Mouse (Mus musculus) limb, embryonic 13.5 days (tissue): ENCODE measurements around the gene Olfr49. TPM values are rescaled to one million over a fixed set of nuclear protein-coding genes. Genes with fewer than 3 reads are reported as not detected.
A peak's percentile ranks its signal among the peaks of the same experiment; 100 is the strongest.
"Not testable (repeated sequence)": the region's sequence is repeated elsewhere in the genome, so short reads cannot be mapped to it uniquely, and the experiment has no call there.

ENCODE experiments used
- ATAC-seq: fragments of 200-750 bp; cut with Nextera tagmentation; 2 replicates; pipeline ENCODE4 v1.8.0; 2017; ENCODE audit warnings: low read depth, moderate number of reproducible peaks, moderate TSS enrichment; ENCODE audit not compliant: low FRiP score
- H3K27ac ChIP-seq: fragments of 300-500 bp; sonication (generic); 2 replicates; pipeline ENCODE4 v1.5.1; 2015; ENCODE audit warnings: inconsistent platforms, mild to moderate bottlenecking, moderate library complexity
- H3K27me3 ChIP-seq: fragments of 300-500 bp; sonication (generic); 2 replicates; pipeline ENCODE4 v1.6.1; 2015; ENCODE audit warnings: mild to moderate bottlenecking, inconsistent platforms
- H3K36me3 ChIP-seq: fragments of 300-500 bp; sonication (generic); 2 replicates; pipeline ENCODE4 v1.6.1; 2015; ENCODE audit warnings: inconsistent platforms, mild to moderate bottlenecking, moderate library complexity
- H3K4me1 ChIP-seq: fragments of 300-500 bp; sonication (generic); 2 replicates; pipeline ENCODE4 v1.6.1; 2015; ENCODE audit warnings: inconsistent platforms
- H3K4me2 ChIP-seq: fragments of 300-500 bp; sonication (generic); replicated peaks from 2 replicates; pipeline ENCODE4 v1.6.1; 2015; ENCODE audit warnings: inconsistent platforms, mild to moderate bottlenecking, moderate library complexity
- H3K4me3 ChIP-seq: fragments of 300-500 bp; sonication (generic); 2 replicates; pipeline ENCODE4 v1.5.1; 2015; ENCODE audit warnings: moderate library complexity, mild to moderate bottlenecking, inconsistent platforms
- H3K9ac ChIP-seq: fragments of 300-500 bp; sonication (generic); 2 replicates; pipeline ENCODE4 v1.6.1; 2015; ENCODE audit warnings: mild to moderate bottlenecking, inconsistent platforms
- H3K9me3 ChIP-seq: fragments of 300-500 bp; sonication (generic); 2 replicates; pipeline ENCODE4 v1.6.1; 2016; ENCODE audit warnings: inconsistent platforms
- WGBS: fragments of 180-500 bp; shearing (Covaris S2); methylation state at CpG from one replicate; pipeline ENCODE4 v1.1.7; 2015; 5-methylcytosine and 5-hydroxymethylcytosine counted together
- polyA plus RNA-seq: library from polyadenylated mRNA; unstranded; fragments of >200 nt; fragmentation: Nextera tagmentation; extraction: Ambion mirVana; gene quantifications from 2 replicates; pipeline ENCODE4 v1.2.1, GENCODE M21; 2015

Gene Olfr49
- polyA plus RNA-seq, 1 experiment from 2014 or later, result not detected

DNA sequence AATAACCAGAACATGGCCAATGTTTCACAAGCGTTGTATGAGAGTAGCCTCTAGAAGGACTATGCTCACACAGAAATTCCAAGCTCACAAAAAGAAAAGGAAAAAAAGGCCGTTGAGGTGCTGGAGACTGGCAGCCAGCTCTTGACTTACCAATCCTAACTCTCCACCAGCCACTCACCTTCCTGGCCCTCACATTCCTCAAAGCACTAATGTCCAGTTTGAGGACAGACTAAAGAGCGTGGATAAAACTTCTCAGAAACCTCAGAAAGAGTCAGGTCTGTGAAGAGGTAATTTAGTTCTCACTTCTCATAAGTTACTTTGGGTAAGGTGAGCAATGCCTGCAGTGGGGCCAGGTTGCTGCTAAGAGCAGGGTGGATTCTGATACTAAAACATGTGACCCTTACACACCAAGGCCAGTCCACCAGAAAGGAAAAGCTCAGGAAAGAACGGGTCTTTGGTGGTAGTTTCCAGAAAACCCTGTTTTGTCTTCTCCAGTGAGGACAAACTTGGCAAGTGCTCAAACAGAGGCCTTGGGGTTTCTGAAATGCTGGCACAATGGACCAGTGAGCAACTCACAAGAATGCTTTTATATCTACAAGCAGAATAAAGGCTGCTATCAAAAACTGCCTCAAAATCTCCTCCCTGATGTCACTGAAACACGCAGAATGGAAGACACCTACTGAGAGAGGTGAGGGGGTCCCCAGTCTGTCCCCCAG, 48.8 kb downstream of the Olfr49 start:
- Histone ChIP-seq H3K36me3 (peaks cover 39% of the 10 kb centered on the region), H3K4me2 (no peak overlapping the region), H3K9ac (no peak overlapping the region), H3K4me3 (no peak overlapping the region), H3K9me3 (no peaks in the 10 kb centered on the region), H3K4me1 (peaks cover 27% of the 10 kb centered on the region), H3K27ac (no peak overlapping the region), H3K27me3 (no peaks in the 10 kb centered on the region)
- WGBS, result 88% methylated on average over 5 of the region's 5 CpGs
- no peak for ATAC-seq

DNA sequence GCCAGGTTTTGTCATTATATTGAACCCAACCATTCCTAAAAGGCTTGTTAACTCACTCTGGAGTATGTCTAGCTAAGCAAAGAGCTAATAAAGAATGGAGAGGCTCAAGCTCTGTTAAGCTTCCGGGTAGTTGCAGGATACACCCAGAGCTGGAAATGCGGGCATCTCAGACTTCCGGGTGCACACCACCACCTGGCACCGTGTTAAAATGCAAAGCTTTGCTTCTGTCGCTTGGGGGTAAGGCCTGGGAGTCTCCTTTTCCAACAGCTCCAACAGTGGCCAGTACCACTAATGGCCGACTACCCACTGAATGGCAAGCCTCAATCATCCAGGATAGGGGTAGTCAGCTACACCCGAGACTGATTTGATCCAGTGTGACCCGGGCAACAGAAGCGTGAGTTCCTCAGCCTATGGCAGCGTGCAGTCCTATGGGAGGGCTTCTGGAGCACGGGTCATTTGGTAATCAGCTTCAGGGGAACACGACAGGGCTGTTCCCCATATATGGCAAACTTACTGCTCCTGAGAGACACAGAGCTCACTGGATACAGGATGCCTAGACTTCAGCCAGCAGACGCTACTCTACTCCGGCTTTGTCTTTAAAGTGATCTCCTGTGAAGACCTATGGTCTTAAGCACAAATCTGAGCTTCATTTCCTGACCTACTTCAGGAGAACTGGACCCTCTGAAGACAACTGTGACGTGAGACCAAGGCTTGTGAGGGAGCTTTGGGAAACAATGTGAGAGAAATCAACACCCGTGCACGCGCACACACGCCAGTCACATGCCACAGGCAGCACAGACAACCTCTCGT, 50.3 kb downstream of the Olfr49 start:
- Histone ChIP-seq H3K4me3 (no peak overlapping the region), H3K4me2 (no peak overlapping the region), H3K36me3 (peaks cover 25% of the 10 kb centered on the region), H3K9me3 (no peaks in the 10 kb centered on the region), H3K27ac (no peak overlapping the region; the same call in 1 of the 2 replicates), H3K27me3 (0 out of 2 replicates have a peak, but pooled peaks cover under 1% of the 10 kb centered on the region), H3K9ac (no peak overlapping the region), H3K4me1 (peaks cover 27% of the 10 kb centered on the region)
- no peak for ATAC-seq
- WGBS, result 72% methylated on average over 20 of the region's 20 CpGs

DNA sequence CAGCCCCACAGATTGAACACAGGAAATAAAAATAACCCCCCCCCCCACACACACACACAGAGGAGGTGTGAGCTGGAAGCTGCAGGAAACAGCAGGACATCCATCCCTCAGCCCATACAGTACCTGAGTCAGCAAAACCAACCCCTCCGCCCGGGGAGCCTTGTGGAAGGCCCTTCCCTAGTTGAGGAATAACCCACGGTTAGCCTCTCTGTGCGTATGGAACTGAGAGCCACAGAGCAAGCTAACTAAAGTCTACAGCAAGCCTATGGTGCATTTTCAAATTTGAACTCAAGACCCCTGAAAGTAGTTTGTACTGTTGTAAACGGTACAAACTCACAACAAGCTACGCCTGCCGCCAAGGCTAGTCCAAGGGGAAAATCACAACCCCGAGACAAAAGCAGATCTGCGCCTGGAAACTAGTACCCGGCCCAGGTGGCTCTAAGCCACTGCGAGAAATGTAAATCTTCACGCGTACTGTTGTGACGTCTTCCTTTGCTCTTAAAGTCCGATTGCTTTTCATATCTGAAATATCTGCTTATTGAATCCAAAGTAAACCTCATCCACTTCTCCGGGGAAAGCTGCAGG, 51.1 kb downstream of the Olfr49 start:
- peak overlapping the region; percentile 30; the same call in 1 of the 2 replicates for H3K4me2 ChIP-seq

DNA sequence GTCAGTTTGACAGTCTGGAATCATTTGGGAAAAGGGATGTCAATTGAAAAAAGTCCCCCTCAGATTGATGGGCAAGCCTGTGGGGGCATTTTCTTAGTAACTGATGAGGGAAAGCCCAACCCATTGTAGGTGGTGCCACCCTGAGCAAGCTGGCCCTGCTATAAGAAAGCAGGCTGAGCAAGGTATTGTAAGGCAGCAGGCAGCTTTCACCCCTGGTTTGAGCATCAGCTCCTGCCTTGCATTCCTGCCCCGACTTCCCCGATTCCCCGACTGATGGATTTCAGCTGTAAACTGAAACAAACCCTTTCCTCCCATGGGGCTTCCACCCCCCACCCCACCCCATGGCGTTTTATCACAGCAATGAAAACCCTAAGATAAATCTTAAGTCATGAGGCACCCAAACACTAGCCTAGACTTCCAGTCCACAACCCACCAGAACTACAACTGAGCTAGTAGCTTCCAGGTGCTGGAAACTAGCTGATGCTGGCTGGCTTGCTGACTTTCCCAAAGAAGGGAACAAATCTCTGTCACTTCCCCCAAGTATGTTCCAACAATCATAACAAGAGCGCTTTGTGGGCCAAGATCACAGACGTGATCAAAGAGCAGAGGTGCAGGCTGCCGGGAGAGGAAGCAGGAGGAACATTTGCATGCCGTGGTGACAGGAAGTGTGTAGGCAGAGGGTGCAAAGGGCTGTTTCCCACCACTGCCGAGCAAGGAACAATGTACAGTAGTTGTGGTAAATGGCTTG, 51.8 kb downstream of the Olfr49 start:
- peak overlapping the region; percentile 39; the same call in 1 of the 2 replicates for H3K9ac ChIP-seq
- H3K36me3 ChIP-seq, result peaks cover 21% of the 10 kb centered on the region
- no peak for ATAC-seq
- no peak overlapping the region for H3K4me3 ChIP-seq
- H3K27ac ChIP-seq, result peak overlapping the region; percentile 70
- WGBS, result 6% methylated on average over 9 of the region's 9 CpGs
- H3K9me3 ChIP-seq, result no peaks in the 10 kb centered on the region
- H3K27me3 ChIP-seq, result peaks cover 3% of the 10 kb centered on the region; the same call in 1 of the 2 replicates
- peaks cover 40% of the 10 kb centered on the region for H3K4me1 ChIP-seq
- peak overlapping the region; percentile 30 for H3K4me2 ChIP-seq

More for the DNA sequence above, 51.1 kb downstream of the Olfr49 start:
- Histone ChIP-seq H3K27me3 (peaks cover 3% of the 10 kb centered on the region; the same call in 1 of the 2 replicates), H3K4me3 (no peak overlapping the region), H3K9ac (no peak overlapping the region), H3K36me3 (peaks cover 22% of the 10 kb centered on the region), H3K27ac (peak overlapping the region; percentile 70), H3K4me1 (peaks cover 35% of the 10 kb centered on the region), H3K9me3 (no peaks in the 10 kb centered on the region)
- WGBS, result 67% methylated on average over 16 of the region's 16 CpGs
- ATAC-seq, result no peak

DNA sequence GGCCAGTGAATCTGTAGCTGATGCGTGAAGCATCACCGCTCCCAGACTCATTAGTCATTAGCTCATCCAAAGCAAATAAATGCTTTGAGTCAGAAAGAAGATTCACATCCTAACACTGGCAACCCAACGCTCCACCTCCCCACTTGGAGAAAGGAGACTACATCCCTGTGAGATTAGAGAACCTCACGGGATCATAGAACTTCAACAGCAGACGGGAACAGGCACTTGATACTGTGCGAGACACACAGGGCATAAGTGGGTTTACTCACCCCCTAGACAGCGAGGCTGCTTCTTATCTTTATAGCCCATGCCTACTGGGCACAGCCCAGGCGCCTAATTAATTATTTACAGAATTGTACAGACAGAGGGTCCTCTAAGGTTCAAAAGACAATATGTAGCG, 52.6 kb downstream of the Olfr49 start:
- Histone ChIP-seq H3K4me2 (no peak overlapping the region), H3K4me3 (no peak overlapping the region), H3K27ac (no peak overlapping the region), H3K4me1 (peaks cover 47% of the 10 kb centered on the region), H3K27me3 (peaks cover 3% of the 10 kb centered on the region; the same call in 1 of the 2 replicates), H3K9ac (no peak overlapping the region), H3K36me3 (peaks cover 18% of the 10 kb centered on the region), H3K9me3 (no peaks in the 10 kb centered on the region)
- ATAC-seq, result no peak
- 65% methylated on average over 9 of the region's 9 CpGs for WGBS

DNA sequence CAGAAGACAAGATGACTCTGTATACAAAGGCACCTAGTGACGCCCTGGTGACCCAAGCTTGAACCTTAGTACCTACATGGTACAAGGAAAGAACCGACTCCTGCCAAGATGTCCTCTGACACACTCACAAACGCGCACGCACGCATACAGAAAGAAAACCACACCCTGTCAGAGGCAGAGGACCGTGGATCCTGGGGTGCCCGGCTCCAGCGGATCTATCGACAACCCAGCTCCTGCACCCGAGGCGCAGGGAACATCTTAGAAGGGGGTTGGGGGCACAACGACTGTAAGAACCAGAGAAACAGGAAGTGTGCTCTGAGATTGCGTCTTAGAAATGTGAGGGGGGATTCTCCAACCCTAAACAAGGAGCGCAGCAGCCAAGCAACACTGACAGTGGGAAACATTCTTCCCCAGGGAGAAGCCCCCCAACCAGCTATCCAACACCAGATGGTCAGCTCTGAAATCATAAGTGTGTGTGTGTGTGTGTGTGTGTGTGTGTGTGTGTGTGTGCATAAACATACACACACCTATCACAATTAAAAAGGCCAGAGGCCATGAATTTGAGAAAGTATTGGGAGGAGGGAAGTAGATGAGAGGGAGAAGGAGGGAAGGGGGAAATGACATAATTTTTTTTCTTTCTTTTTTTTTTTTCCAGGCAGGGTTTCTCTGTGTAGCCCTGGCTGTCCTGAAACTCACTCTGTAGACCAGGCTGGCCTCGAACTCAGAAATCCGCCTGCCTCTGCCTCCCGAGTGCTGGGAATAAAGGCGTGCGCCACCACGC, 53.4 kb downstream of the Olfr49 start:
- Histone ChIP-seq H3K4me3 (no peak overlapping the region), H3K4me2 (no peak overlapping the region), H3K27ac (no peak overlapping the region), H3K4me1 (peaks cover 47% of the 10 kb centered on the region), H3K36me3 (peaks cover 18% of the 10 kb centered on the region), H3K27me3 (peaks cover 3% of the 10 kb centered on the region; the same call in 1 of the 2 replicates), H3K9ac (no peak overlapping the region), H3K9me3 (no peaks in the 10 kb centered on the region)
- WGBS, result 86% methylated on average over 21 of the region's 21 CpGs
- ATAC-seq, result no peak

DNA sequence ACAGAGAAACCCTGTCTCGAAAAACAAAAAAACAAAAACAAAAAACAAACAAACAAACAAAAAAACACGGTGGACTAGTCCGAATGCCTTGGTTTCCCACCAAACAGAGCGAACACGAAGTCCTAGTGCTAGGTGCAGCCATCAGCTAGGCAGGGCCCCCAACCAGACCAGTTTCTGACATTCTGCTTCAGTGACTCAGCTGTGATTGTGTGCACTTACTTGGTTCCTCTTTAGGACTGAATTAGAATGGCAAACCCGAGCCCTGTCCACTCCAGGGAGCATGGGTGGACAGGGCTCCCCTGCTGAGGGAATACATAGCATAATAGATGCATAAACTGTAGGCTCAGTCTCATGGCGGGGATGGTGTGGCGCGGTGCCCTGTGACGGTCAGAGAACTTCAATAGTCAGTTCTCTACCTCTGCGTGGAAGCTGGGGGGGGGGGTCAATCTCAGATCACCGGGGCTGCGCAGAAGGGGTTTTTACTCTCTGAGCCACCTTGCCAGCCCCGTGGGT, 54.0 kb downstream of the Olfr49 start:
- Histone ChIP-seq H3K36me3 (peaks cover 13% of the 10 kb centered on the region), H3K9ac (no peak overlapping the region), H3K9me3 (no peaks in the 10 kb centered on the region), H3K4me3 (no peak overlapping the region), H3K27ac (no peak overlapping the region), H3K27me3 (peaks cover 6% of the 10 kb centered on the region; the same call in 1 of the 2 replicates), H3K4me1 (peaks cover 47% of the 10 kb centered on the region), H3K4me2 (no peak overlapping the region)
- ATAC-seq, result no peak
- 90% methylated on average over 14 of the region's 14 CpGs for WGBS

DNA sequence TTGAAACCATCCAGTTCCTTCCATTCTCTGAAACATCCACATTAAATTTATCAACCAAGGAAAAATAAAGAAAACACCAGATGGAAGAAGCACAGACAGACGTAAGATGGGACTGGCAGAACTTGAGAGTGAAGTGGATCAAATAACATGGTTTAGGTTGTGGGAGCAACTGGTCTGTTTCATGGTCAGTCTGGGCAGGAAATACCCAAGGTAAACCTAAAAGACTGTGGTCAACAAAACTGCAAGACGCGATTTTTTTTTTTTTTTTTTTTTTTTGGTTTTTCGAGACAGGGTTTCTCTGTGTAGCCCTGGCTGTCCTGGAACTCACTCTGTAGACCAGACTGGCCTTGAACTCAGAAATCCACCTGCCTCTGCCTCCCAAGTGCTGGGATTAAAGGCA, 54.9 kb downstream of the Olfr49 start:
- not testable (repeated sequence) for H3K9ac ChIP-seq, H3K36me3 ChIP-seq, H3K4me3 ChIP-seq, ATAC-seq, H3K27ac ChIP-seq, H3K9me3 ChIP-seq, H3K27me3 ChIP-seq, H3K4me2 ChIP-seq
- WGBS, result 74% methylated on average over 4 of the region's 4 CpGs
- peaks cover 48% of the 10 kb centered on the region for H3K4me1 ChIP-seq

DNA sequence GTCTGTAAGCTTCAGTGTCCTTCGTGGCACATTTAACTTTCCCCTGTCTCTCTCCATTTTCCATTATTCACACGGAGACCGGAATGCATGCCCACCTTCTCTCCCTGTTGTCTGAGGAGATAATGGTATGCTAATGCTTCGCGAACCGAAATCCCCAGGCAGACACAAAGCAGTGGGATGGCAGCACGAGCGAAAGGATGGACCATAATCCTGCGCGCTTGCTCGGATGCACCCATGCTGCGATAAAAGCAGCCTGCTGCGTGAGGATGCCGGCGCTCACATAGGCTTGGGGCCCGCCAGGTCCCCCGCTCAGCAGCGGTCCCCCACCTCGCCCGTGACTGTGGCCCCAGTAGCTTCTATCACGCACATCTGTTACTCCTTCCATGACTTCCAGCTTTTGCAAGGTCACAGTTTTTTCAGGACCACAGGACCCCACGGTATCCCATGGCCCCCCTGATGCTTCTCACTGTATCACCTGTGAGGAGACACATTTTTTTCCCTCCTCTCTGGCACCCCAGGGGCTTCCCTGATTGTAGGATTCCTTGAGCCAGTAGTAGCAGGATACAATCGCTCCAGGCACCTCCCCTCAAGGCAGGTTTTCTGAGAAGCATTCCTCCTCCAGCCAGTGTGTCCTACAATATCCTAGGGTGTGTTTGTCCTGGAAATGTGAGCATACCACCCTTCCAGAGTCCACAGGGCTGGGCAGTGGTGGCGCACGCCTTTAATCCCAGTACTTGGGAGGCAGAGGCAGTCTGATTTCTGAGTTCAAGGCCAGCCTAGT, 55.6 kb downstream of the Olfr49 start:
- no peak for ATAC-seq
- Histone ChIP-seq H3K27me3 (peaks cover 6% of the 10 kb centered on the region; the same call in 1 of the 2 replicates), H3K4me2 (peak overlapping the region; percentile 66), H3K4me1 (peaks cover 45% of the 10 kb centered on the region), H3K4me3 (peak overlapping the region; percentile 34), H3K36me3 (no peaks in the 10 kb centered on the region), H3K9ac (peak overlapping the region; percentile 64), H3K27ac (no peak overlapping the region), H3K9me3 (no peaks in the 10 kb centered on the region)
- WGBS, result 9% methylated on average over 25 of the region's 25 CpGs

DNA sequence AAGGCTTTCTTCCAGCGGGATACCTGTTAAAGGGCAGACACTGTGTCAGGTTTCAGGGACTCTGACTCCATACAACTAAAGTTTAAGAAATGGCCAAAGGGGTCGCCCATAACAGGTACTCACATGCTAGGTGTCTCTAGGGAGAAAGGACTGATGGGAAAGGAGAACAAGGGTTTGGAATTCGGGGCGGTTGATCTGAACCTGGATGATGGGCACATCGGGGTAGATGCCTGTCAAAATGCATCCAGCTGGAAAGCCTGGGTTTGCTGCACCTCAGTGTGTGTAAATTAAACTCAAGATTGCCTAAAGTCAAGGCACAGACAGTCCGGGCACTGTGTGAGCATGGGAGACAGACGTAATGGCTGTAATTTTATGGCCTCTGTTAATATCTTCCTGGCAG, 56.2 kb downstream of the Olfr49 start:
- ATAC-seq, result no peak
- H3K27me3 ChIP-seq, result peaks cover 6% of the 10 kb centered on the region; the same call in 1 of the 2 replicates
- H3K36me3 ChIP-seq, result no peaks in the 10 kb centered on the region
- 9% methylated on average over 7 of the region's 7 CpGs for WGBS
- H3K27ac ChIP-seq, result no peak overlapping the region; the same call in 1 of the 2 replicates
- H3K9me3 ChIP-seq, result no peaks in the 10 kb centered on the region
- peak overlapping the region; percentile 66 for H3K4me2 ChIP-seq
- peak overlapping the region; percentile 34 for H3K4me3 ChIP-seq
- peaks cover 43% of the 10 kb centered on the region for H3K4me1 ChIP-seq
- peak overlapping the region; percentile 64 for H3K9ac ChIP-seq
